13 mouse cellular contexts compared by ENCODE assay signal in the genomic region with DNA sequence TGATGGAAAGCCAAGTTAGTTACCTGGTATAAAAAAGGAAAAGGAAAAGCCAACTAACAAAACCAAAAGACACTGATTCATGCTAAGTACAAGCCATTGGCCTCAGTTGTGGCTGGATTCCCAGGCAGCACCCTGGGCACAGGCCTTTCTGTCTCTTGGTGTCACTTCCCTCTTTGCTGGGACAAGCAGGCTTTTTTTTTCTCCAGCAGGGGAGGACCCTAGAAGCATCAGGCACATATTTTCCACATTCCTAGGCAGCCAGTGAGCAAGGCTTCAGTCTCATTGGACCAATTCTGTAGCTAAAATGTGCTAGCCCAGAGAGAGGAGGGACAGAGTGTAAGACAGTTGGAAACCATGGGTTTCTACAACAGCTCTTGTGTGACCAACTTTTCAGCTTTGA. TPM values are rescaled to one million over a fixed set of nuclear protein-coding genes. Genes with fewer than 3 reads are reported as not detected.
DNase-seq lines count a peak whose midpoint lies in the region; ATAC-seq and TF ChIP-seq lines count a peak whose summit lies in the region.
"Had no signal": no experiment of that assay in that cellular context is flagged by ENCODE, and none has a peak within 500 bp of the region (broad histone marks: within the 10 kb centered on the region; RNA-seq: fewer than 3 reads in every experiment).

No protein-coding gene starts in this region.

- peaks cover 49% of the 10 kb centered on the region for H3K4me1 ChIP-seq in heart, embryonic 10.5 days
- H3K4me1 ChIP-seq in stomach, embryonic 16.5 days (ENCODE audit: control insufficient read depth, insufficient read depth, low read length), result peaks cover 11% of the 10 kb centered on the region
- no peaks in the 10 kb centered on the region for H3K4me1 ChIP-seq in stomach, postnatal 0 days (replicated peaks; ENCODE audit: control insufficient read depth, insufficient read depth)
- peaks cover 22% of the 10 kb centered on the region for H3K4me1 ChIP-seq in hindbrain, embryonic 13.5 days (replicated peaks)

- H3K9me3 ChIP-seq in heart, embryonic 10.5 days, result no peaks in the 10 kb centered on the region
- H3K9me3 ChIP-seq in stomach, embryonic 16.5 days (replicated peaks; ENCODE audit: control insufficient read depth, low read length), result no peaks in the 10 kb centered on the region
- no peaks in the 10 kb centered on the region for H3K9me3 ChIP-seq in stomach, postnatal 0 days (ENCODE audit: control insufficient read depth, low read length)
- H3K9me3 ChIP-seq in hindbrain, embryonic 13.5 days, result no peaks in the 10 kb centered on the region
- H3K9me3 ChIP-seq: embryonic facial prominence, embryonic 10.5 days; forebrain, embryonic 12.5 days had no signal

- H3K9ac ChIP-seq in stomach, embryonic 16.5 days (ENCODE audit: low read length), result no peak overlapping the region
- no peak overlapping the region for H3K9ac ChIP-seq in stomach, postnatal 0 days (ENCODE audit: low read length)
- no peak overlapping the region for H3K9ac ChIP-seq in hindbrain, embryonic 13.5 days
- H3K9ac ChIP-seq: forebrain, embryonic 12.5 days; liver, embryonic 14.5 days had no signal

- intact Hi-C loops in heart, postnatal 25 days (cut with DNase I), result no loop called here

- DNase-seq in heart, embryonic 10.5 days (ENCODE audit: low spot score), result no peak
- no peak for DNase-seq in heart, postnatal 25 days (ENCODE audit: low spot score)
- DNase-seq in stomach, postnatal 0 days (ENCODE audit: low spot score), result no peak
- peak; percentile 13 for DNase-seq in heart, postnatal 4 days
- DNase-seq in spleen, postnatal 36 days (ENCODE audit: low spot score in 2 of 2), result no peak
- DNase-seq in frontal cortex, postnatal 25 days (ENCODE audit: low spot score in 2 of 2), result no peak
- DNase-seq: gastrocnemius, postnatal 36 days; thymus, postnatal 14 days had no signal

- TF ChIP-seq CTCF in stomach, postnatal 0 days (IDR thresholded peaks at IDR 0.05; ENCODE audit: low read depth), result no peak

- no peak for ATAC-seq in stomach, embryonic 16.5 days (ENCODE audit: insufficient read depth, low FRiP score)
- ATAC-seq in stomach, postnatal 0 days (ENCODE audit: low FRiP score, low TSS enrichment), result no peak
- ATAC-seq in hindbrain, embryonic 13.5 days (ENCODE audit: low FRiP score), result no peak

- H3K4me3 ChIP-seq in heart, embryonic 10.5 days, result no peak overlapping the region
- H3K4me3 ChIP-seq in stomach, embryonic 16.5 days (replicated peaks; ENCODE audit: low read length), result no peak overlapping the region
- no peak overlapping the region for H3K4me3 ChIP-seq in stomach, postnatal 0 days (ENCODE audit: low read depth, low read length)
- H3K4me3 ChIP-seq in hindbrain, embryonic 13.5 days, result no peak overlapping the region
- H3K4me3 ChIP-seq: embryonic facial prominence, embryonic 10.5 days; forebrain, embryonic 12.5 days had no signal

- no peak for TF ChIP-seq EP300 in stomach, postnatal 0 days (optimal IDR thresholded peaks at IDR 0.05)

- H3K36me3 ChIP-seq in heart, embryonic 10.5 days, result no peaks in the 10 kb centered on the region
- H3K36me3 ChIP-seq in stomach, embryonic 16.5 days (ENCODE audit: control insufficient read depth, insufficient read depth, low read length), result no peaks in the 10 kb centered on the region
- no peaks in the 10 kb centered on the region for H3K36me3 ChIP-seq in stomach, postnatal 0 days (ENCODE audit: control insufficient read depth, insufficient read depth, low read length)
- no peaks in the 10 kb centered on the region for H3K36me3 ChIP-seq in hindbrain, embryonic 13.5 days
- H3K36me3 ChIP-seq: embryonic facial prominence, embryonic 10.5 days; forebrain, embryonic 12.5 days had no signal

- H3K27ac ChIP-seq in heart, embryonic 10.5 days, result peak overlapping the region; percentile 74; the same call in 1 of the 2 replicates
- H3K27ac ChIP-seq in stomach, embryonic 16.5 days (ENCODE audit: low read length), result peak overlapping the region; percentile 58; the same call in 1 of the 2 replicates
- no peak overlapping the region for H3K27ac ChIP-seq in stomach, postnatal 0 days (replicated peaks)
- H3K27ac ChIP-seq in hindbrain, embryonic 13.5 days, result no peak overlapping the region
- H3K27ac ChIP-seq: embryonic facial prominence, embryonic 10.5 days; forebrain, embryonic 12.5 days; liver, embryonic 14.5 days had no signal

- H3K27me3 ChIP-seq in heart, embryonic 10.5 days (ENCODE audit: insufficient read depth, poor library complexity, severe bottlenecking), result no peaks in the 10 kb centered on the region
- H3K27me3 ChIP-seq in stomach, embryonic 16.5 days (ENCODE audit: control insufficient read depth, insufficient read depth, low read length), result no peaks in the 10 kb centered on the region
- H3K27me3 ChIP-seq in stomach, postnatal 0 days (ENCODE audit: control insufficient read depth, insufficient read depth, low read length), result no peaks in the 10 kb centered on the region
- H3K27me3 ChIP-seq in hindbrain, embryonic 13.5 days, result no peaks in the 10 kb centered on the region
- H3K27me3 ChIP-seq: forebrain, embryonic 12.5 days had no signal

- no peak overlapping the region for H3K4me2 ChIP-seq in stomach, embryonic 16.5 days (ENCODE audit: low read depth, low read length)
- no peak overlapping the region for H3K4me2 ChIP-seq in stomach, postnatal 0 days (replicated peaks; ENCODE audit: low read depth)
- H3K4me2 ChIP-seq in hindbrain, embryonic 13.5 days, result no peak overlapping the region
- H3K4me2 ChIP-seq: forebrain, embryonic 12.5 days had no signal

RNA-seq across cellular contexts. Expression of a gene that starts 6.0 kb away (rescaled TPM):
- polyA plus RNA-seq in heart, embryonic 10.5 days (2016; fragmentation: Nextera tagmentation; extraction: Ambion mirVana), result 275 and 305 TPM in 2 replicates
- total RNA-seq in heart, postnatal 25 days (2021), result 100 to 1,000 TPM; 516 to 557 TPM
- polyA plus RNA-seq in stomach, embryonic 16.5 days (2015; fragmentation: Nextera tagmentation; extraction: Ambion mirVana), result 215 and 222 TPM in 2 replicates
- polyA plus RNA-seq in stomach, postnatal 0 days (2015; fragmentation: Nextera tagmentation; extraction: Ambion mirVana), result 92.8 and 97.5 TPM in 2 replicates
- total RNA-seq in heart, postnatal 4 days (2021), result 100 to 1,000 TPM; 286 to 289 TPM
- polyA plus RNA-seq in hindbrain, embryonic 13.5 days (2015; fragmentation: Nextera tagmentation; extraction: Ambion mirVana), result 276 and 277 TPM in 2 replicates

Comparison
In these comparisons a context has a peak if more than half of its experiments do, and no peak if none do; other contexts are left out.
1. H3K27ac ChIP-seq: peak in heart, embryonic 10.5 days (single experiment) and stomach, embryonic 16.5 days (single experiment); none in stomach, postnatal 0 days (single experiment) and hindbrain, embryonic 13.5 days (single experiment).